Mouse (Mus musculus): ENCODE measurements around the gene Smpd1.

GRCm38 (mm10) chr7:105545986-105546385 is 8.2 kb upstream of the Smpd1 start:
- TF ChIP-seq GATA1 (IDR thresholded peaks at IDR 0.05; ENCODE audit: borderline replicate concordance, low read length) (no peak), FLI1 (IDR thresholded peaks at IDR 0.05; ENCODE audit: low read length) (no peak)
